Mouse (Mus musculus): Measurements from ENCODE around the gene Cog1.

Gene Cog1

GRCm38 (mm10) chr11:113708629-113709213 lies 59.8 kb downstream of the Cog1 start:
- no peak for DNase-seq

- no peak for DNase-seq
Observed at GRCm38 (mm10) chr11:113709272-113709671, 60.3 kb downstream of the Cog1 start.

- no peak for DNase-seq
Observed at GRCm38 (mm10) chr11:113709731-113710256, 60.8 kb downstream of the Cog1 start, which contains the start of gene Cpsf4l. Gene Cpsf4l, minus strand, starts transcription at chr11:113710017.

- no peak for DNase-seq
Observed at GRCm38 (mm10) chr11:113710257-113710777, 61.3 kb downstream of the Cog1 start.

- DNase-seq: no peak
Observed at GRCm38 (mm10) chr11:113711061-113711460, 62.1 kb downstream of the Cog1 start.

- no peak for DNase-seq
Observed at GRCm38 (mm10) chr11:113715078-113715674, 66.2 kb downstream of the Cog1 start.

GRCm38 (mm10) chr11:113716132-113716531 lies 67.2 kb downstream of the Cog1 start:
- no peak for DNase-seq
